Mouse (Mus musculus): ENCODE measurements around the gene Timm13.

Gene Timm13

GRCm38 (mm10) chr10:80904004-80904693 lies 3.4 kb upstream of the Timm13 start:
- no peak for DNase-seq (ENCODE audit: low spot score)

GRCm38 (mm10) chr10:80903282-80903681 lies 2.5 kb upstream of the Timm13 start:
- no peak for DNase-seq (ENCODE audit: low spot score)

GRCm38 (mm10) chr10:80902273-80902940 lies 1.6 kb upstream of the Timm13 start:
- no peak for DNase-seq (ENCODE audit: low spot score)

GRCm38 (mm10) chr10:80901409-80902272 lies 872 bp upstream of the Timm13 start:
- no peak for DNase-seq (ENCODE audit: low spot score)

GRCm38 (mm10) chr10:80899591-80900317 lies 1.0 kb downstream of the Timm13 start:
- DNase-seq (ENCODE audit: low spot score) = no peak

- no peak for DNase-seq (ENCODE audit: low spot score)
These were observed 1.7 kb downstream of the Timm13 start for GRCm38 (mm10) chr10:80899074-80899473.

DNA sequence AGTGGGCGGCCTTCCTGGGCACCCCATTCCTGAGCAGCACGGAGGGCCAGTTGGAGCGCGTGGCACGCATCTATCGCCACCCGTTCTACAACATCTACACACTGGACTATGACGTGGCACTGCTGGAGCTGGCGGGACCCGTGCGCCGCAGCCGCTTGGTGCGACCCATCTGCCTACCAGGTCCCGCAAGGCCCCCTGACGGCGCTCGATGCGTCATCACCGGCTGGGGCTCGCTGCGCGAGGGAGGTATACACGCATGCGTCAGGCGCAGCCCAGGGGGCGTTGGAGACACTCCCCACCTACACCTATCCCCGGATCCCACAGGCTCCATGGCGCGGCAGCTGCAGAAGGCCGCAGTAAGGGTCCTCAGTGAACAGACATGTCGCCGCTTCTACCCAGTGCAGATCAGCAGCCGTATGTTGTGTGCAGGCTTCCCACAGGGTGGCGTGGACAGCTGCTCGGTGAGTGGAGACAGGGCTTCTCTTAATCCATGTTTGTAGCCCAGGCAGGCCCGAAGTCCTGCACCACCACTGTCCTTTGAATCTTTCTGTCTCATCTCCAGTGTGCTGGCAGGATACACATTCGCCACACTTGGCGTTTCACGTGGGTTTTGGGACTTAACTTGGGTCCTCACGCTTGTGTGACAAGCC lies 2.8 kb downstream of the Timm13 start:
- no peak for DNase-seq (ENCODE audit: low spot score)

DNA sequence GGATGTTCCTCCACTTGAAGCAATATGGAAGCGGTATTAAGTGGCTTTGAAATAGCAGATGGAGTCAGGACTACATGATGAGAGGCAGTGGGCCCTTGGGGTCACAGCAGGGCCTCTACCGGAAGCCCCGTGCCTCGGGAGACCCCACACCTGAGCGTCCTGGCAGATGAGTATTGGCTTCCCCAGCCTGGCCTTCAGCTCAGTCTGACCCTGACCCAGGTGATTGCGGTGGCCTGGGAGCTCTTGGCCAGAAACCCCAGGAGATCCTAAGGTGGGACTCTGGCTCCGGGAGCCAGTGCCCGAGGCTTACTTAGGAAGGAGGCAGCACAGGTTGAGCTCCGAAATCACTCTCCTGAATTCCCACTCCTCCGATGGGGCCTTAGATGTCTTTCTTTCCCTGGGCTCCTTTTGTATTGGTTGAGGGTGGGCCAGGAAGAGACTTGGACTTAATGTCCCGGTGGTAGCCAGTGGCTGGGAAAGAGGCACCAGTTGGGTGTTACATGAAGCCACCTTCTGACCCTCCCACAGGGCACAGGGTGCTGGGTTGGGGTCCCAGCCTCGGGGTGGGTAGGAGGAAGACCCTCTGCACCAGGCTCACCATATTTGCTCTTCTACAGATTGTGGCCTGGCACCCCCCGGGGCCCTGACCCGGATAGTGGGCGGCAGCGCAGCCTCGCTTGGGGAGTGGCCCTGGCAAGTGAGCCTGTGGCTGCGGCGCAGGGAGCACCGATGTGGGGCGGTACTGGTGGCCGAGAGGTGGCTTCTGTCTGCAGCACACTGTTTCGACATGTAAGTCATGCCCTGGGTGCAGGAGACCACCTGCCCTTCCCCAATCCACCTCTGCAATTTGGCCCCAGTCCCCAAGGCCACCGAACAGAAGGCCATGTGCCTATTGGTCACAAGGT lies 3.9 kb downstream of the Timm13 start:
- no peak for DNase-seq (ENCODE audit: low spot score)

- DNase-seq (ENCODE audit: low spot score) = no peak
These were observed 5.1 kb downstream of the Timm13 start for GRCm38 (mm10) chr10:80895697-80896096.

DNA sequence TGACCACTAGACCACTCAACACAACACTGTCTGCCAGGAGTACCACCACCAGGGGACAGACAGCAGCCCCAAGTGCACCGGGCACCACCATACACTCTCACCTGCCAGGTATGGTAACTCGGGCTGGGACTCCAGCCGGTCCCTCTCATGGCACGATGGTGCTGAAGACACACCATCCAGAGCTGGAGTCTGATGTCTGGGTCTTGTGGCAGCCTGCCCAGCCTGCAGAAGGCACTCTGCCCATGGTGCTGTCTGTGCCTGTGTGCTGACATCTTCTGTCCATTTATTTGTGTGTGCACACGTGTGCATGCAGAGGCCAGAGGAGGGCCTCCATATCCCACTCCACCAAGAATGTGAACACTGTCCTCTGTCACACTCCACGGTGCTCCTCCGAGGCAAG lies 5.7 kb downstream of the Timm13 start:
- no peak for DNase-seq (ENCODE audit: low spot score)

DNA sequence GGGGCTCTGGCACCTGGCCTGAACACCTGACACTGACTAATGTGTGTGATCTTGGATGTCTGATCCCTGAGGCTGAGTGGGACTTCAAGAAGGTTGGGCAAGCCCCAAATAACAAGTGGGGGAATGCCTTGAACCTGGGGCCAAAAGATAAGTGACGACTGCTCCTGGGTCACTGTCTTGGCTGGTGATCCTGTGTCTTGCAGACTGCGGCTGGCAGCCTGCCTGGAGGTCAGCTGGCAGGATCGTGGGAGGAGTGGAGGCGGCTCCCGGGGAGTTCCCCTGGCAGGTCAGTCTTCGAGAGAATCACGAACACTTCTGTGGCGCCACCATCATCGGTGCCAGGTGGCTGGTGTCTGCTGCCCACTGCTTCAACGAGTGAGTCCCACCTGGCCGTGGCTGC lies 13.6 kb downstream of the Timm13 start:
- DNase-seq (ENCODE audit: low spot score) = no peak

- peak; percentile 74 for DNase-seq (ENCODE audit: low spot score)
These were observed 19.5 kb downstream of the Timm13 start for GRCm38 (mm10) chr10:80881301-80881700.

DNA sequence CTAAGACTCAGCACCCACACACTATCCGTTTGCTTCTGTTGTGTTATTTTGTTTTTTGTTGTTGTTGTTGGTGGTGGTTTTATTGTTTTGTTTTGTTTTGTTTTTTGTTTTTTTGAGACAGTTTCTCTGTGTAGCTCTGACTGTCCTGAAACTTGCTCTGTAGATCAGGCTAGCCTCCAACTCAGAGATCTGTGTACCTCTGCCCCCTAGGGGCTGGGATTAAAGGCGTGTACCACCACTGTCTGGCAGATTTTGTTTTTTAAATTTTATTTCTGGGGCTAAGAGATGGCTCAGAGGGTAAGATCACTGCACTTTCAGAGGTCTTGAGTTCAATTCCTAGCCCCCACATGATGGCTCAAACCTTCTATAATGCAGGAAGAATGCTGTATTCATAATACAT lies 19.9 kb downstream of the Timm13 start:
- no peak for DNase-seq (ENCODE audit: low spot score)

DNA sequence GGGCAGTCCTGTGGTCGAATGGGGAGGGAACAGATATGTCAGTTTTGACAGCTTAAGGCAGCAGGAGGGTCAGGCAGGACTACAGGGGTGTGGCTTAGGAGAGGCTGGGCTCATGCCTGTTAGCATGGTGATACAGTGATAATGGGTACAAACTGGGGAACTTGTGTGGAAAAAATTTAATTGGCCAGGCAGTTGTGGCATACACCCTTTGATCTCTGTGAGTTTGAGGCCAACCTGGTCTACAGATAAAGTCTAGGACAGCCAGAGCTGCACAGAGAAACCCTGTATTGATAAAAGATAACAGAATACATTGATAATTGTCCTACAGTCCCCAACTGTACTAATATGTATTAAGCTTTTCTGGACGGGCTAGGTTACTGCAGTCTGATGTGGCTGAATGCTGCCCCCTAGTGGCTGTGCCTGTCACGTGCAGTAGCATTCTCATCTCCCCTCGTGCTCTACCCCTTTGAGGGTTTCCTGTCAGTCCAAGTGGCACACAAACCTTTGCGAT lies 20.6 kb downstream of the Timm13 start:
- DNase-seq (ENCODE audit: low spot score) = peak; percentile 84

- no peak for DNase-seq (ENCODE audit: low spot score)
These were observed 24.2 kb downstream of the Timm13 start for GRCm38 (mm10) chr10:80876594-80876993.

DNA sequence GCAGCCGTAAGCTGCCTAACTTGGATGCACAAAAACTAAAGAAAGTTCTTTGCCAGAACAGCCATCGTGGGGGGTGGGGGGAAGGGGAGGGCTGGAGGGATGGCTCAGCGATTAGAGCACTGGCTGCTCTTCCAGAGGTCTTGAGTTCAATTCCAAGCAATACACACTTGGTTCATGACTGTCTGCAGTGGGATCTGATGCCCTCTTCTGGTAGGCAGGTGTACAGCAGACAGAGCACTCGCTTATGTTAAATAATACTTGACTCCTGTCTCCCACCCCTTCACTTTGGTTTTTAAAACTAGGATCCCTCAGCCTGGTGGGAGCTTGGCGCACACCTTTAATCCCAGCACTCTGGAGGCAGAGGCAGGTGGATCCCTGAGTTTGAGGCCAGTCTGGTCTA lies 24.7 kb downstream of the Timm13 start:
- DNase-seq (ENCODE audit: low spot score) = peak; percentile 67

- no peak for DNase-seq (ENCODE audit: low spot score)
These were observed 26.7 kb downstream of the Timm13 start for GRCm38 (mm10) chr10:80874035-80874434.

DNA sequence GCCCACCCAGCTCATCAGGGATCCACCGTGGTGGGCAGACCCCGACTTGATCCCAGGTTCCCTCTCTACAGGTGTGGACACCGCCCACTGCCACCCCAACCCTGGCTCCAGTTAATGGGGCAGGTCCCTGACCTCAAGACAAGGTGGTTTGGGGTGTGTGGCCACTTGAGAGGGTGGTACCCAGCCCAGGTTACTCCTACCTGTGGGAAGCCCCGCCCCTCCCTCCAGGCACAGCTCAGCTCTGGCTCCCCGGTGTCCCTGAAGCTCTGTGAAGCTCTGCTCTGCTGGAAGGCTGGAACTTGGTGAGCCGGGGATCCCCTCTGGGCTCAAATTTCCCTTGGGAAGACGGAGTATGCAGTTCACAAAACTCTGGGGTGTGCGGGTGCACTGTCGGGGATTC lies 29.2 kb downstream of the Timm13 start, which contains the start of gene Tmprss9:
Gene Tmprss9, plus strand, starts transcription at position 268 of the 400 bp plus-strand sequence.
- no peak for DNase-seq (ENCODE audit: low spot score)

- DNase-seq (ENCODE audit: low spot score) = no peak
These were observed 29.8 kb downstream of the Timm13 start for GRCm38 (mm10) chr10:80870993-80871392.

DNA sequence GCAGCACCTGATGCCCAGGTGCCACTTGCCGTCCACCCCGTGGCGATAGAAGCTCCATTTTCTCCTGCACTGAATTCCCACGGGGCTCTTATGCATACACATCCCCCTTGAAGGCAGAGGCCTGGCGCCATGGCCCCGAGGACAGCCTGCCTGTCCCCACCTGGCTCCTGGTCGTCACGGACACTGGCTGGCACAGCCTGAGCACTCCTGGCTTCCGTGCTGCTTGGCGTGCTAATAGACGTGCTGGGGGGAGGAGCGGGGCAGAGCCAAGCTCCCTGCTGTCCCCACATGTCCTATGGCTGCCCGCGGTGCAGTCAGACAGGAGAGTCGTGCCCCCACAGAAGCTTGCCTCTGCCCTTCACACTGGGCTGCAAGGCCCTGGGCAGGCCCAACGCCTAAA lies 36.3 kb downstream of the Timm13 start:
- no peak for DNase-seq (ENCODE audit: low spot score)
